Comparison of ENCODE assay signal across 8 mouse cellular contexts in genomic region chr12:17544209-17545106, GRCm38 (mm10). TPM values are rescaled to one million over a fixed set of nuclear protein-coding genes. Genes with fewer than 3 reads are reported as not detected.
DNase-seq lines count a peak whose midpoint lies in the region; ATAC-seq lines count a peak whose summit lies in the region.

TSS of gene Odc1 (plus strand) at chr12:17544794.

- whole genome bisulfite sequencing in hindbrain, embryonic 13.5 days = under 1% methylated on average over 73 of the region's 98 CpGs

- peak within 1 kb of the TSS; percentile 71 for H3K4me3 ChIP-seq in hindbrain, embryonic 13.5 days

- H3K4me1 ChIP-seq in hindbrain, embryonic 13.5 days (replicated peaks) = peaks cover 28% of the 10 kb centered on the region

- DNase-seq in NIH3T3 (ENCODE audit: low read depth) = peak; percentile 98
- DNase-seq in cerebellum, postnatal 10 days = peak; percentile 100
- peak; percentile 94 to 96 for DNase-seq in frontal cortex, postnatal 14 days (ENCODE audit: low spot score in 2 of 2)
- DNase-seq in layer of hippocampus, postnatal 36 days = peak; percentile 96
- peak; percentile 98 for DNase-seq in lung, postnatal 36 days
- peak; percentile 98 for DNase-seq in retina, postnatal 1 day
- peak; percentile 94 to 97 for DNase-seq in urinary bladder, adult 18-20 months (ENCODE audit: low spot score in 2 of 2)

- no peaks in the 10 kb centered on the region for H3K27me3 ChIP-seq in hindbrain, embryonic 13.5 days

- peak; percentile 97 for ATAC-seq in hindbrain, embryonic 13.5 days (ENCODE audit: low FRiP score)

- H3K9me3 ChIP-seq in hindbrain, embryonic 13.5 days = no peaks in the 10 kb centered on the region

- H3K9ac ChIP-seq in hindbrain, embryonic 13.5 days = peak within 1 kb of the TSS; percentile 95

- H3K27ac ChIP-seq in hindbrain, embryonic 13.5 days = peak within 1 kb of the TSS; percentile 94

- H3K36me3 ChIP-seq in hindbrain, embryonic 13.5 days = peaks cover 25% of the 10 kb centered on the region

- peak within 1 kb of the TSS; percentile 75 for H3K4me2 ChIP-seq in hindbrain, embryonic 13.5 days

RNA-seq across cellular contexts. Expression of gene Odc1, which starts in this region (rescaled TPM):
- 148 and 155 TPM in 2 replicates for polyA plus RNA-seq in hindbrain, embryonic 13.5 days (2015; fragmentation: Nextera tagmentation; extraction: Ambion mirVana)
- total RNA-seq in layer of hippocampus, postnatal 36 days (2021) = 10 to 100 TPM; 70.4 to 71.1 TPM

Comparison
In these comparisons a context has a peak if more than half of its experiments do, and no peak if none do; other contexts are left out.
1. Peak in every context shown above with its lines: DNase-seq, ATAC-seq, H3K4me3 ChIP-seq and H3K27ac ChIP-seq.